8 mouse cellular contexts compared by ENCODE assay signal in the genomic region with DNA sequence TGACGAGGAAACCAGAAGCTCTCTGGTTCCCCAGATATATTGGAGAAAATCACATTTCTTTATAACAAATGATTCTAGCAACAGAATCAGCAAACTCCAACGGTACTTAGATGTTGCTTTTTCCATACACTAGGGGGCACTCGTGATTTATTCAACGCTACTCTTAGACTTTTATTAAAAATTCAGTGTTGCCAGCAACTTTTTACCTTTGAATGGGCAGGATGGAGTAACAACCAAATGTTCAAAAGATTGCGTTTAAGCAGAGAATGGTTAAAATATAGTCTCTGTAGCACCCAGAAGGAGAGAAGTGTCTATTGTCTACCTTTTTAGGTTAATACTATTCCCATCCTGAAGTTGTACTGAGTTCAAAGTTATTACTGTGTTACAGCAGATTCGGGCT.
DNase-seq lines count a peak whose midpoint lies in the region; ATAC-seq and TF ChIP-seq lines count a peak whose summit lies in the region.
"Had no signal": no experiment of that assay in that cellular context is flagged by ENCODE, and none has a peak within 500 bp of the region (broad histone marks: within the 10 kb centered on the region; RNA-seq: fewer than 3 reads in every experiment).

No protein-coding gene starts in this region.

- no peak overlapping the region for H3K4me3 ChIP-seq in kidney, embryonic 15.5 days (replicated peaks)
- H3K4me3 ChIP-seq in E14TG2a.4 (replicated peaks; ENCODE audit: low read length), result no peak overlapping the region
- H3K4me3 ChIP-seq: embryonic facial prominence, embryonic 15.5 days had no signal

- peak; percentile 57 for TF ChIP-seq CTCF in E14TG2a.4 (conservative IDR thresholded peaks at IDR 0.05; ENCODE audit: low read length)

- no peaks in the 10 kb centered on the region for H3K27me3 ChIP-seq in kidney, embryonic 15.5 days
- H3K27me3 ChIP-seq in E14TG2a.4 (ENCODE audit: insufficient read depth, low read length), result no peaks in the 10 kb centered on the region
- H3K27me3 ChIP-seq in splenic B cell, adult 2 months (ENCODE audit: control insufficient read depth, insufficient read depth, low read length, poor library complexity, severe bottlenecking), result no peaks in the 10 kb centered on the region
- H3K27me3 ChIP-seq: embryonic facial prominence, embryonic 15.5 days had no signal

- no peaks in the 10 kb centered on the region for H3K4me1 ChIP-seq in kidney, embryonic 15.5 days
- H3K4me1 ChIP-seq in E14TG2a.4 (replicated peaks; ENCODE audit: low read depth, low read length), result no peaks in the 10 kb centered on the region
- H3K4me1 ChIP-seq: embryonic facial prominence, embryonic 15.5 days had no signal

- DNase-seq in kidney, postnatal 14 days, result peak; percentile 49
- peak; percentile 40 to 48 for DNase-seq in B cell, adult 2 months
- DNase-seq in layer of hippocampus, adult 9-10 months (ENCODE audit: low spot score), result peak; percentile 36
- peak; percentile 72 for DNase-seq in splenic B cell, adult 2 months (ENCODE audit: low read depth, low spot score)

- H3K36me3 ChIP-seq in kidney, embryonic 15.5 days, result no peaks in the 10 kb centered on the region
- no peaks in the 10 kb centered on the region for H3K36me3 ChIP-seq in E14TG2a.4 (ENCODE audit: insufficient read depth, low read length)
- H3K36me3 ChIP-seq in splenic B cell, adult 2 months (ENCODE audit: control insufficient read depth, insufficient read depth, low read length, poor library complexity, severe bottlenecking), result no peaks in the 10 kb centered on the region
- H3K36me3 ChIP-seq: embryonic facial prominence, embryonic 15.5 days had no signal

- H3K27ac ChIP-seq in kidney, embryonic 15.5 days, result no peak overlapping the region
- H3K27ac ChIP-seq: embryonic facial prominence, embryonic 15.5 days had no signal

- H3K9me3 ChIP-seq in kidney, embryonic 15.5 days (replicated peaks), result no peaks in the 10 kb centered on the region
- no peaks in the 10 kb centered on the region for H3K9me3 ChIP-seq in E14TG2a.4 (ENCODE audit: low read length)
- H3K9me3 ChIP-seq: embryonic facial prominence, embryonic 15.5 days had no signal

- no peak overlapping the region for H3K4me2 ChIP-seq in kidney, embryonic 15.5 days
- H3K4me2 ChIP-seq: embryonic facial prominence, embryonic 15.5 days had no signal

- 16% methylated on average over 6 of the region's 6 CpGs for WGBS in kidney, embryonic 15.5 days

- H3K9ac ChIP-seq in kidney, embryonic 15.5 days, result no peak overlapping the region
- H3K9ac ChIP-seq: embryonic facial prominence, embryonic 15.5 days had no signal

- ATAC-seq in kidney, embryonic 15.5 days (replicated peaks; ENCODE audit: low FRiP score), result no peak
- peak; percentile 69; the same call in 1 of the 2 replicates for ATAC-seq in common myeloid progenitor, adult 5-6 weeks (replicated peaks; ENCODE audit: low read depth, poor library complexity, severe bottlenecking)
